ENCODE assay signal across 27 mouse cellular contexts in the genomic region with DNA sequence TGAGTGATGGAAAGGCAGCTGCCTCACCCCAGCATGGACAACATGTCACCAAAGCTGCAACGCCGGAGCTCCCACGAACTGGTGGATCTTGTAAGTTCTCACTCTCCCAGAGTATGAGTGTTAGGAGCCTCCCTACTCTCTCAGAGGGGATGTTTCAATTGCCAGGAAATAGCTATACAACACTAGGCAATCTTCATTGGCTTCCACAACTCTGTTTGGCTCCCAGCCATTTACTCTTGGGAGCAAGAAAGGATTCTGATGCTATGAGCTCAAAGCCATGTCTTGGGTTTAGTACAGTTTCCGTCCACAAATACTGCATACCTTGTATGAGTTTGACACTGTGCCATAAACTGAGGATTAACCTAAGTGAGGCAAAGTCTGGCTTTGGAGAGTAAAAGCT. TPM values are rescaled to one million over a fixed set of nuclear protein-coding genes. Genes with fewer than 3 reads are reported as not detected.
DNase-seq lines count a peak whose midpoint lies in the region; ATAC-seq and TF ChIP-seq lines count a peak whose summit lies in the region.
"Had no signal": no experiment of that assay in that cellular context is flagged by ENCODE, and none has a peak within 500 bp of the region (broad histone marks: within the 10 kb centered on the region; RNA-seq: fewer than 3 reads in every experiment).

No protein-coding gene starts in this region.

- no peak overlapping the region for H3K4me2 ChIP-seq in forebrain, embryonic 14.5 days (ENCODE audit: low read length)
- H3K4me2 ChIP-seq in forebrain, postnatal 0 days (ENCODE audit: low read depth): no peak overlapping the region
- no peak overlapping the region for H3K4me2 ChIP-seq in lung, postnatal 0 days (replicated peaks; ENCODE audit: low read depth, low read length)
- no peak overlapping the region for H3K4me2 ChIP-seq in limb, embryonic 15.5 days
- H3K4me2 ChIP-seq: embryonic facial prominence, embryonic 12.5 days; heart, embryonic 13.5 days; hindbrain, embryonic 15.5 days; limb, embryonic 12.5 days; liver, embryonic 13.5 days; midbrain, embryonic 13.5 days; neural tube, embryonic 13.5 days had no signal

- no peak for TF ChIP-seq EP300 in lung, postnatal 0 days (IDR thresholded peaks at IDR 0.05)

- H3K4me1 ChIP-seq in forebrain, embryonic 14.5 days (ENCODE audit: control insufficient read depth, insufficient read depth, low read length): peaks cover 8% of the 10 kb centered on the region
- no peaks in the 10 kb centered on the region for H3K4me1 ChIP-seq in forebrain, postnatal 0 days (ENCODE audit: insufficient read depth)
- 0 out of 2 replicates have a peak, but pooled peaks cover 2% of the 10 kb centered on the region for H3K4me1 ChIP-seq in lung, postnatal 0 days (ENCODE audit: insufficient read depth, low read depth, low read length)
- peaks cover 4% of the 10 kb centered on the region; the same call in 1 of the 2 replicates for H3K4me1 ChIP-seq in limb, embryonic 15.5 days
- H3K4me1 ChIP-seq: embryonic facial prominence, embryonic 12.5 days; limb, embryonic 12.5 days; midbrain, embryonic 13.5 days; neural tube, embryonic 13.5 days had no signal

- H3K9me3 ChIP-seq in forebrain, embryonic 14.5 days (replicated peaks; ENCODE audit: control insufficient read depth, low read length): no peaks in the 10 kb centered on the region
- H3K9me3 ChIP-seq in forebrain, postnatal 0 days (ENCODE audit: low read length): no peaks in the 10 kb centered on the region
- H3K9me3 ChIP-seq in lung, postnatal 0 days (ENCODE audit: low read length): no peaks in the 10 kb centered on the region
- no peaks in the 10 kb centered on the region for H3K9me3 ChIP-seq in limb, embryonic 15.5 days
- H3K9me3 ChIP-seq: embryonic facial prominence, embryonic 12.5 days; forebrain, embryonic 10.5 days; heart, embryonic 13.5 days; hindbrain, embryonic 10.5 days; hindbrain, embryonic 15.5 days; limb, embryonic 12.5 days; liver, embryonic 13.5 days; midbrain, embryonic 13.5 days; neural tube, embryonic 13.5 days had no signal

- peak; percentile 35 for DNase-seq in forebrain, embryonic 14.5 days (ENCODE audit: low spot score)
- no peak for DNase-seq in forebrain, postnatal 0 days
- DNase-seq in heart, postnatal 4 days: peak; percentile 53
- DNase-seq in heart, postnatal 36 days: no peak
- peak; percentile 59 for DNase-seq in lung, postnatal 0 days (ENCODE audit: low spot score)
- no peak for DNase-seq in lung, adult 18-20 months
- no peak for DNase-seq in right cerebral cortex, postnatal 4 days
- DNase-seq: cerebellum, adult 2 months; cerebellum, postnatal 36 days; gastrocnemius, postnatal 14 days; heart, adult 18-20 months; kidney, adult 11 months; kidney, postnatal 14 days; liver, embryonic 13.5 days had no signal

- intact Hi-C loops in heart, postnatal 36 days (cut with DNase I): no loop called here

- H3K4me3 ChIP-seq in forebrain, embryonic 14.5 days (ENCODE audit: low read depth, low read length): no peak overlapping the region
- H3K4me3 ChIP-seq in forebrain, postnatal 0 days (ENCODE audit: low read depth, low read length): no peak overlapping the region
- H3K4me3 ChIP-seq in lung, postnatal 0 days (ENCODE audit: low read depth, low read length): no peak overlapping the region
- no peak overlapping the region for H3K4me3 ChIP-seq in limb, embryonic 15.5 days
- H3K4me3 ChIP-seq: embryonic facial prominence, embryonic 12.5 days; forebrain, embryonic 10.5 days; heart, embryonic 13.5 days; hindbrain, embryonic 10.5 days; hindbrain, embryonic 15.5 days; limb, embryonic 12.5 days; liver, embryonic 13.5 days; midbrain, embryonic 13.5 days; neural tube, embryonic 13.5 days had no signal

- H3K27me3 ChIP-seq in forebrain, embryonic 14.5 days (replicated peaks; ENCODE audit: control insufficient read depth, insufficient read depth, low read length): no peaks in the 10 kb centered on the region
- no peaks in the 10 kb centered on the region for H3K27me3 ChIP-seq in forebrain, postnatal 0 days (ENCODE audit: insufficient read depth, low read length)
- H3K27me3 ChIP-seq in lung, postnatal 0 days (replicated peaks; ENCODE audit: insufficient read depth, low read length): no peaks in the 10 kb centered on the region
- H3K27me3 ChIP-seq in limb, embryonic 15.5 days: no peaks in the 10 kb centered on the region
- H3K27me3 ChIP-seq: embryonic facial prominence, embryonic 12.5 days; hindbrain, embryonic 15.5 days; limb, embryonic 12.5 days; liver, embryonic 13.5 days; midbrain, embryonic 13.5 days; neural tube, embryonic 13.5 days had no signal

- H3K9ac ChIP-seq in forebrain, embryonic 14.5 days (ENCODE audit: low read length): no peak overlapping the region
- no peak overlapping the region for H3K9ac ChIP-seq in forebrain, postnatal 0 days
- H3K9ac ChIP-seq in lung, postnatal 0 days (replicated peaks; ENCODE audit: low read depth): no peak overlapping the region
- H3K9ac ChIP-seq in limb, embryonic 15.5 days: no peak overlapping the region
- H3K9ac ChIP-seq: embryonic facial prominence, embryonic 12.5 days; heart, embryonic 13.5 days; hindbrain, embryonic 15.5 days; limb, embryonic 12.5 days; liver, embryonic 13.5 days; midbrain, embryonic 13.5 days; neural tube, embryonic 13.5 days had no signal

- ATAC-seq in forebrain, embryonic 14.5 days: no peak
- ATAC-seq in forebrain, postnatal 0 days: no peak
- ATAC-seq in lung, postnatal 0 days: peak; percentile 62; the same call in 1 of the 2 replicates
- peak; percentile 70 for ATAC-seq in limb, embryonic 15.5 days (ENCODE audit: insufficient number of reproducible peaks, low FRiP score, low TSS enrichment, low read depth)
- ATAC-seq: CD4-positive, CD25-positive, alpha-beta regulatory T cell, adult 4 months; forebrain, embryonic 16.5 days; inflammation-experienced regulatory T-cells, adult 6 months; midbrain, embryonic 13.5 days had no signal

- no peak overlapping the region for H3K27ac ChIP-seq in forebrain, embryonic 14.5 days (ENCODE audit: low read depth, low read length)
- H3K27ac ChIP-seq in forebrain, postnatal 0 days (ENCODE audit: low read depth, low read length): no peak overlapping the region
- no peak overlapping the region for H3K27ac ChIP-seq in lung, postnatal 0 days (ENCODE audit: low read length)
- H3K27ac ChIP-seq in limb, embryonic 15.5 days: no peak overlapping the region
- H3K27ac ChIP-seq: embryonic facial prominence, embryonic 12.5 days; forebrain, embryonic 10.5 days; heart, embryonic 13.5 days; hindbrain, embryonic 10.5 days; hindbrain, embryonic 15.5 days; limb, embryonic 12.5 days; liver, embryonic 13.5 days; macrophage; midbrain, embryonic 13.5 days; neural tube, embryonic 13.5 days had no signal

- no peaks in the 10 kb centered on the region for H3K36me3 ChIP-seq in forebrain, embryonic 14.5 days (ENCODE audit: control insufficient read depth, insufficient read depth, low read length)
- H3K36me3 ChIP-seq in forebrain, postnatal 0 days (ENCODE audit: insufficient read depth): no peaks in the 10 kb centered on the region
- no peaks in the 10 kb centered on the region for H3K36me3 ChIP-seq in lung, postnatal 0 days (ENCODE audit: insufficient read depth, low read length)
- no peaks in the 10 kb centered on the region for H3K36me3 ChIP-seq in limb, embryonic 15.5 days
- H3K36me3 ChIP-seq: embryonic facial prominence, embryonic 12.5 days; forebrain, embryonic 10.5 days; heart, embryonic 13.5 days; hindbrain, embryonic 10.5 days; hindbrain, embryonic 15.5 days; limb, embryonic 12.5 days; liver, embryonic 13.5 days; midbrain, embryonic 13.5 days; neural tube, embryonic 13.5 days had no signal

- TF ChIP-seq CTCF in forebrain, postnatal 0 days (IDR thresholded peaks at IDR 0.05; ENCODE audit: low read depth): no peak
- no peak for TF ChIP-seq CTCF in lung, postnatal 0 days (IDR thresholded peaks at IDR 0.05)

- 85% methylated on average over 4 of the region's 4 CpGs for WGBS in forebrain, embryonic 14.5 days
- 85% methylated on average over 4 of the region's 4 CpGs for WGBS in forebrain, postnatal 0 days
- 53% methylated on average over 4 of the region's 4 CpGs for WGBS in lung, postnatal 0 days
- WGBS in limb, embryonic 15.5 days: 50% methylated on average over 4 of the region's 4 CpGs

RNA-seq across cellular contexts. Expression of gene Cxcr4, which starts 34.1 kb away (rescaled TPM):
- polyA plus RNA-seq in forebrain, embryonic 14.5 days (2014; fragmentation: Nextera tagmentation; extraction: Ambion mirVana): 13.5 and 13.8 TPM in 2 replicates
- 41.3 and 44.9 TPM in 2 replicates for total RNA-seq in forebrain, postnatal 0 days (2014; rRNA removed)
- 4.9 and 5.8 TPM in 2 replicates for polyA plus RNA-seq in forebrain, postnatal 0 days (2015; fragmentation: Nextera tagmentation; extraction: Ambion mirVana)
- 10 to 100 TPM in 1 of 2 experiments, 1 to 10 TPM in 1; 8.3 to 10.8 TPM for total RNA-seq in heart, postnatal 4 days (2021)
- total RNA-seq in heart, postnatal 36 days (2021): 10 to 100 TPM in 1 of 2 experiments, 1 to 10 TPM in 1; 7.0 to 12.2 TPM
- polyA plus RNA-seq in lung, postnatal 0 days (2015; fragmentation: Nextera tagmentation; extraction: Ambion mirVana): 13.3 and 15.1 TPM in 2 replicates
- polyA plus RNA-seq in limb, embryonic 15.5 days (2015; fragmentation: Nextera tagmentation; extraction: Ambion mirVana): 3.1 TPM in 2 replicates

Comparison
In these comparisons a context has a peak if more than half of its experiments do, and no peak if none do; other contexts are left out.
1. DNase-seq: peak in forebrain, embryonic 14.5 days (single experiment), heart, postnatal 4 days (single experiment) and lung, postnatal 0 days (single experiment); none in forebrain, postnatal 0 days (single experiment), heart, postnatal 36 days (0 of 2), lung, adult 18-20 months (0 of 2) and right cerebral cortex, postnatal 4 days (single experiment).
2. ATAC-seq: peak in lung, postnatal 0 days (single experiment) and limb, embryonic 15.5 days (single experiment); none in forebrain, embryonic 14.5 days (single experiment) and forebrain, postnatal 0 days (single experiment).